Mouse (Mus musculus) central nervous system, embryonic 14 days (tissue): ENCODE data around the gene Sf3b2. TPM values are rescaled to one million over a fixed set of nuclear protein-coding genes. Genes with fewer than 3 reads are reported as not detected.

Experiments
- polyA plus RNA-seq: library from polyadenylated mRNA; depleted of rRNA; stranded (reverse); fragments of >200 nt; gene quantifications from 2 replicates; pipeline ENCODE4 v1.2.3, GENCODE M21; 2012; rRNA removed

Gene Sf3b2
- 197 and 209 TPM in 2 replicates for polyA plus RNA-seq

DNA sequence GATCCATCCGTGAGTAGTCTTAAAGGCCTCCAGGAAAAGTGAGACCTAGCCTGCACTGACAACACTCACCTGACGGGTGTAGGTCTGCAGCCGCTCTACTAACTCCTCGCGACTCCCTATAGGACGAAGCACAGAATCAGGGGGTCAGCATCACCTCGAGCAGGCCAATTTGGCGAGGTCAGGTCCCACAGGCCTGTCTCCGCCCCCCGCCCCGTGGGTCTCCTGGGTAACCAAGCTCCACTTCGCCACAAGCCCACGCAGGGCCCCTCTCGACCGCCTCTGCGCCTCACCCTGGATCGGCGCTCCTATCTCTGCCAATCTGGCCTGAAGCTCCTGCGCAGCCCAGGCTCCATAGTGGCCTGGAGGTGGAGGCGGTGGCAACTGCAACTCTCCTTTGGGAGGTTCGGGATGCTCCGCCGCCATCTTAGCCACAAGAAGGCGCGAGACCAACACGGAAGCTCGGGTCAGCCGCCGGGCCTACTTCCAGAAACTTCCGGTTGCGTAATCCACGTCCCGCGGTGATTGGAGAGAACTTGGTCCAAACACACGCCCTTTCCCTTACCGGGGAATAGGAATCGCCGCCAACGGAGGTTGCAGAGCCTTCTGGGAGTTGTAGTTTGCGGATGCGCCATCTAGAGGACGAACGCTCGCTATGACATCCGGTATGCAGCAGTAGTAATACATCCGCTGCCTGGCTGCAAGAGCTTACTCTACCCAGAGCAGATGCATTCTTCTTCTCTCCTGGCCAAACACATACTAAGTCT is at the start of gene Sf3b2:
Sf3b2 (minus strand) TSS at position 484 of the 764 bp plus-strand sequence.

DNA sequence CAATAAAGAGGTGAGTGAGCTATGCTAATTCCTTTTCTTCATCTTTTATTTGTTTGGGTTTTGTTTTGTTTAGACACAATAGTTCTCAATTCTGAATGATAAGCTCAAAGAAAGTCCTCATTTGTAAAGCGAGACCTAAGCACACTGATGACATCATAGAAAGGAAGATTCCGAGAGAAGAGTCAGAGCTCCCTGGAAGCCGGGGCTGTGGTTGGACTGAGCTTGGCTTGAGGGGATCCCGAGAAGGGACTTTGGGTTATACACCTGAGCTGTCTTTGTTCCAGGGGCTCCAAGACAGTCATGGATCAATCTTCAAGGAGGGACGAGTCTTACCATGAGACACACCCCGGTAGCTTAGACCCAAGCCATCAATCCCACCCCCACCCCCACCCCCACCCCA is 40.2 kb upstream of the Sf3b2 start, which contains the start of gene Catsper1:
Catsper1 (plus strand) TSS at position 301 of the 400 bp plus-strand sequence.

DNA sequence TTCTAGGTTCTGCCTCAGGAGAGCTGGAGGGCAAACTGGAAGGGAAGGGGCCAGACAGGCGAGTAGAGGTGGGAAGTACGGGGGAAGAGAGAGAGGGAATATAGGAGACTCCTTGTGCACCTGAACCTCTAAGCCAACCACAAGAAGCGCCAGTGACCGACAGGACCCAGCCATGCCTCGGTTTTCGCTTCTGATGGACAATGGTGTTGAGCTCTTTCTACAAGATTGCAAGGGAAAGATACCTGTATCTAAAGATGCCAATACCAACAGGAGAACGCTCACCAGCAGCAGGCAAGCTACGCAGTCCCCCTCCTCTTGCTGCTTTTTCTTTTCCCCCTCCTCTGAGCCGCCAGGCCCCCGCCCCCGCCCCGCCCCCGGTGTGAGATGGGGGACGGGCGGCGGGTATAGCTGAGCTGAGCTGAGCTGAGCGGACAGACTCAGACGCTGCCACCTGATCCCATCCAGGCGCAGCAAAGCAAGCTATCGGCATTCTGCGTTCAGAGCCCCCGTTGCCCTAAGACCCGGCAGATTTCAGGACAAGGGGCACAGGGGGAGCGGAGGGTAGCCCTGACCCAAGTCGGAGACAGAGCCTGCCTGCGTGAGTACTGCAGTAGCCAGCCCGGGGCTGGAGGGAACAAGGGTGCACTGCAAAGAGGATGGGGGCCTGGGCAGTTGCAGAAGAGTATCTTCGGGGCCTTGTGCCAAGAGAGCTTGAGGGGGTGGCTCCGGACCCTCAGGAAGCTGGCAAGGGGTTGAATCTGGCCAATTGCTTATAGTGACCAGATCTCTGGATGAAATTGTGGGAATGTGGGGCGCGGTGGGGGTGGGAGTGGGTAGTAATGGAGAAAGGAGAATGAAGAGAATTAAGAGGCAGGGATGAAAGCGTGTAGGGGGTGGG is 2.9 kb upstream of the Sf3b2 start, which contains the start of gene Gal3st3:
Gal3st3 (plus strand) TSS at position 429 of the 898 bp plus-strand sequence.

DNA sequence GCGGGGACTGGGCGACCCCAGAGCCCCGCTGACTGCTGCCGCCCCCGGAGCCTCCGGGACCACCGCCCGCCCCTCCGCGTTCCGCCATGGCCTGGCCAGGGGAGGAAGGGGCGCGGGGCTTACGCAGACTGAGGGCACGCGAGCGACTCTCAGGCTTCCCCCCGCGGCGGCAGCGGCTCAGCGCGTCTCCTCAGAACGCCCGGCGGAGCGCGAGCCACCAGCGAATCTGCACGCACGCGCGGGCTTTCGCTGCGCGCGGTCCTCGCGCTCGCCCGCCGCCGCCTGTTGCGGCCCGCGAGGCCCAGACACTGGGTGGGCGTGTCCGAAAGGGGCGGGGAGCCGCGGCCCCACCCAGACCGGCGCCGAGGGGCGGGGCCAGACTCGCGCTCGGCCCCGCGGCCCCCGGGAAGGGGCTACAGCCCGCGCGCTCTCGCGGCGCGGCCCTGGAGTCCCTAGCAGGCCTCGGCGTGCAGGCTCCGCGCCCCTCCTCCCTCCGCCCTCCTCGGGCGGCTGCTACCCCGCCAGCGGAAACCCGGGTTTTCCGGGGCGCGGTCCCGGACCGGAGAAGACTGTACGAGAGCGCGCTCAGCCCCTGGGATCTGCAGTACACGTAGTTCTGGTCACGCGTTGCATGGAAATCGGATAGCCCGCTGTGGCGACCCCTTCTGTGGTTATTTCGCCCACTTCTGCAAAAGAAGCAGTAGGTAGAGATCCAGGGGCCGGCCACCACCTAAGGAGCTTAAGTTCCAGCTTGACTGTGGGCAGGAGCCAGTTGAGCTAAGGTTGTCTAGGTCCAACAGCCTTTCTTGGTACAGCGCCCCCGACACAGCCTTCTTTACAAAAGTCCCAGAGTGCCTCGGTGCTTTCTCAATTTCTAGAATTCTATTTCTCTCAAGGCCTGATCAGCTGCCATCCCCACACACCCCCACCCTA is 22.2 kb downstream of the Sf3b2 start, which contains the start of gene Pacs1:
Pacs1 (minus strand) TSS at position 319 of the 933 bp plus-strand sequence.

Other genes starting within 250 kb of the Sf3b2 start
- 3.0 and 3.7 TPM in 2 replicates for gene Rin1, start 245.0 kb downstream of the Sf3b2 start, polyA plus RNA-seq
- gene Cd248, start 227.4 kb downstream of the Sf3b2 start, polyA plus RNA-seq, result 18.0 and 35.0 TPM in 2 replicates
- gene Tmem151a, start 209.9 kb downstream of the Sf3b2 start, polyA plus RNA-seq, result 6.5 and 8.1 TPM in 2 replicates
- 65.4 and 72.8 TPM in 2 replicates for gene Yif1a, start 206.9 kb downstream of the Sf3b2 start, polyA plus RNA-seq
- 313 and 334 TPM in 2 replicates for gene Cnih2, start 196.9 kb downstream of the Sf3b2 start, polyA plus RNA-seq
- gene Rab1b, start 188.4 kb downstream of the Sf3b2 start, polyA plus RNA-seq, result 175 and 180 TPM in 2 replicates
- 109 and 115 TPM in 2 replicates for gene Klc2, start 176.9 kb downstream of the Sf3b2 start, polyA plus RNA-seq
- 45.1 and 54.2 TPM in 2 replicates for gene Pacs1, start 22.3 kb downstream of the Sf3b2 start, polyA plus RNA-seq
- gene Gal3st3, start 2.9 kb upstream of the Sf3b2 start, polyA plus RNA-seq, result 35.0 and 36.4 TPM in 2 replicates
- not detected in 2 replicates for gene Catsper1, start 40.3 kb upstream of the Sf3b2 start, polyA plus RNA-seq
- gene Cst6, start 54.1 kb upstream of the Sf3b2 start, polyA plus RNA-seq, result 2.2 and 2.4 TPM in 2 replicates
- 42.2 and 43.6 TPM in 2 replicates for gene Eif1ad, start 71.3 kb upstream of the Sf3b2 start, polyA plus RNA-seq
- gene Banf1, start 71.7 kb upstream of the Sf3b2 start, polyA plus RNA-seq, result 200 and 202 TPM in 2 replicates
- gene Sart1, start 93.2 kb upstream of the Sf3b2 start, polyA plus RNA-seq, result 89.8 and 93.4 TPM in 2 replicates
- 0.05 TPM in 1 of 2 replicates, not detected in the other for gene Tsga10ip, start 107.1 kb upstream of the Sf3b2 start, polyA plus RNA-seq
- gene Drap1, start 129.5 kb upstream of the Sf3b2 start, polyA plus RNA-seq, result 304 and 309 TPM in 2 replicates
- gene AI837181, start 129.7 kb upstream of the Sf3b2 start, polyA plus RNA-seq, result 76.5 and 85.9 TPM in 2 replicates
- gene Fosl1, start 152.1 kb upstream of the Sf3b2 start, polyA plus RNA-seq, result 0.05 TPM in 1 of 2 replicates, not detected in the other
- gene Ccdc85b, start 162.4 kb upstream of the Sf3b2 start, polyA plus RNA-seq, result 10.6 and 11.6 TPM in 2 replicates
- 216 and 221 TPM in 2 replicates for gene Fibp, start 165.2 kb upstream of the Sf3b2 start, polyA plus RNA-seq
- gene Ctsw, start 173.1 kb upstream of the Sf3b2 start, polyA plus RNA-seq, result 2.6 and 2.7 TPM in 2 replicates
- 50.0 and 85.2 TPM in 2 replicates for gene Efemp2, start 178.5 kb upstream of the Sf3b2 start, polyA plus RNA-seq
- 57.1 and 64.2 TPM in 2 replicates for gene Mus81, start 192.9 kb upstream of the Sf3b2 start, polyA plus RNA-seq
- gene Cfl1, start 195.0 kb upstream of the Sf3b2 start, polyA plus RNA-seq, result 1,583 and 1,664 TPM in 2 replicates
- gene 1700020D05Rik, start 208.3 kb upstream of the Sf3b2 start, polyA plus RNA-seq, result 3.8 and 4.0 TPM in 2 replicates
- 103 and 108 TPM in 2 replicates for gene Snx32, start 215.1 kb upstream of the Sf3b2 start, polyA plus RNA-seq